Mouse (Mus musculus) testis, postnatal 14 days (tissue): Measurements from ENCODE around the gene Rtl4.

ENCODE experiments used
- DNase-seq: peaks from one replicate; pipeline ENCODE4 v3.0.0; 2021; ENCODE audit warnings: low spot score

Gene Rtl4

GRCm38 (mm10) chrX:144688207-144689118 is at the start of gene Rtl4:
Gene Rtl4, plus strand, starts transcription at chrX:144688907.
- DNase-seq, result no peak

GRCm38 (mm10) chrX:144644756-144645155 is 44.0 kb upstream of the Rtl4 start:
- no peak for DNase-seq

- DNase-seq, result no peak
Measured at GRCm38 (mm10) chrX:144645394-144645793, 43.3 kb upstream of the Rtl4 start.

GRCm38 (mm10) chrX:144652196-144652595 is 36.5 kb upstream of the Rtl4 start:
- DNase-seq, result no peak

- DNase-seq, result no peak
Measured at GRCm38 (mm10) chrX:144687742-144688141, 965 bp upstream of the Rtl4 start.

- DNase-seq, result no peak
Measured at GRCm38 (mm10) chrX:144688142-144688206, 733 bp upstream of the Rtl4 start, which contains the start of gene Trpc5. Gene Trpc5, minus strand, starts transcription at chrX:144688180.

GRCm38 (mm10) chrX:144689119-144689858 is 582 bp downstream of the Rtl4 start:
- no peak for DNase-seq

- no peak for DNase-seq
Measured at GRCm38 (mm10) chrX:144689859-144690181, 1.1 kb downstream of the Rtl4 start.

GRCm38 (mm10) chrX:144716330-144716729 is 27.6 kb downstream of the Rtl4 start:
- DNase-seq, result no peak

- DNase-seq, result no peak
Measured at GRCm38 (mm10) chrX:144747528-144748049, 58.9 kb downstream of the Rtl4 start.

GRCm38 (mm10) chrX:144986980-144987379 is 298.3 kb downstream of the Rtl4 start:
- DNase-seq, result no peak

- no peak for DNase-seq
Measured at GRCm38 (mm10) chrX:145065484-145065913, 376.8 kb downstream of the Rtl4 start.

GRCm38 (mm10) chrX:145089802-145090201 is 401.1 kb downstream of the Rtl4 start:
- no peak for DNase-seq

- DNase-seq, result no peak
Measured at GRCm38 (mm10) chrX:145090360-145090759, 401.7 kb downstream of the Rtl4 start.

- no peak for DNase-seq
Measured at GRCm38 (mm10) chrX:145090964-145091363, 402.3 kb downstream of the Rtl4 start.
